Mouse (Mus musculus) 416B (cell line): ENCODE data around the gene Ccdc174.
A peak's percentile ranks its signal among the peaks of the same experiment; 100 is the strongest.
"Not testable (repeated sequence)": the region's sequence is repeated elsewhere in the genome, so short reads cannot be mapped to it uniquely, and the experiment has no call there.

Source experiments
- DNase-seq: peaks from one replicate; pipeline ENCODE4 v3.0.0; 2011; ENCODE audit warnings: low read depth

Gene Ccdc174

DNA sequence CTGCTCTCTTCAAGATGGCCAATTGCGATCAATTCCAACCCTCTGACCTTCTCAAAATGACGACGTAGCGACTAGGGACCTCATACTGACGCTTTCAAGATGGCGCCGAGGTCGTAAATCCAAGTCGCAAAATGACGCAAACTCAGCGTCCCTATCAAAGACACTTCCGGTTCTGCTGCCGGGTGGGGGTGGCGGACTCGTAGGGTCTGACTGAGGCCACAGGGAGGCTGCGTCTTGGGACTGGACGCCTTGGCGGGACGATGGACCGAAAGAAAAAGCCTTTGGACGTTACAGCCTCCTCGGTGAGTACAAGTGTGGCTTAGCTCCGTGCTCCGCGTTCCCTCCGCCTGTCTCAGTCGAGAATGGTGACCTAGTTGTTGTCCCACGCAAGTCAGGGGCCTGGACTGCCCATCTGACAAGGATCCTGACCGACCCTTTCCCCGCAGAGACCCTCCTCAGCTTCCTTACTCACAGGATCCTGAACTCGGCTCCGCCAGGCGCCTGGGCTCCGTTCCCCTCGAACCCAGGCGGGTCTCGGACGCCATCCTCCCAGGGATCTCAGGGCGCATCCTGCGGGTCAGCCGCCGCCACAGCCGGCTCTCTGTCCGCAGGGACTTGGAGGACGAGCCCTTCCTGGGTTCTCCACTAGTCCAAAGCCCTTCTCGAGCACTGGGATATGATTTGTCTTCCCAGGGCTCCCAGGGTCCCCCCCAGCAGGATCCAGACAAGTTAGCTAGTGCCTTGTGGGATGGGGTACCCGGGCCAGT, at the start of gene Ccdc174:
Gene Ccdc174, plus strand, starts transcription at position 169 of the 767 bp plus-strand sequence.
- DNase-seq: peak; percentile 99

DNA sequence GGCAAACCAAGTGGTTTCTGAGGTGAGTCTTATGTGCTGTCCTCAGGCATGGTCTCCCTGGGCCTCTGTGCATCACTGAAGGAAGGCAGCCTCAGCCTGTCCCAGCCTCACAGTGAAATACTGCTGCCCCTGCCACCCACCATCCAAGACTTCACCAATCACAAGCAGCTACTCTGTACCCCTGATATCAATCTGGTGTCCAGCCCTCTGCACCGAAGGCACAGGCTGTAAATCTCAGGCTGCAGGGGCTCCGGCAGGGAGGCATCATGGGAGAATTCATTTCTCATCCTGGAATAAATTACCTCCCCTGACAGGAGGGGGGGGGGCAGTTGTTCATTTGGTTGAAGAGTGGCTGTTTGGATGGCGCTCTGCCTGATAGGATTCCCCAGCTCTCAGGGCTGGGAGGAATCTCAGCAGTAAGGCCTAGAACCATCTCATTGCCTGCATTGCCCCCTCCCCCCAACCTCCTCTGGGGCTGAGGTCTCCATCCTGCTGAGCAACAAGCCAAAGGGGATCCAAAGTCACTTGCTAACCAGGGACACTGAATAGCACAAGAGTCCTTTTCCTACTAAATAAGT, 44.9 kb upstream of the Ccdc174 start:
- no peak for DNase-seq

DNA sequence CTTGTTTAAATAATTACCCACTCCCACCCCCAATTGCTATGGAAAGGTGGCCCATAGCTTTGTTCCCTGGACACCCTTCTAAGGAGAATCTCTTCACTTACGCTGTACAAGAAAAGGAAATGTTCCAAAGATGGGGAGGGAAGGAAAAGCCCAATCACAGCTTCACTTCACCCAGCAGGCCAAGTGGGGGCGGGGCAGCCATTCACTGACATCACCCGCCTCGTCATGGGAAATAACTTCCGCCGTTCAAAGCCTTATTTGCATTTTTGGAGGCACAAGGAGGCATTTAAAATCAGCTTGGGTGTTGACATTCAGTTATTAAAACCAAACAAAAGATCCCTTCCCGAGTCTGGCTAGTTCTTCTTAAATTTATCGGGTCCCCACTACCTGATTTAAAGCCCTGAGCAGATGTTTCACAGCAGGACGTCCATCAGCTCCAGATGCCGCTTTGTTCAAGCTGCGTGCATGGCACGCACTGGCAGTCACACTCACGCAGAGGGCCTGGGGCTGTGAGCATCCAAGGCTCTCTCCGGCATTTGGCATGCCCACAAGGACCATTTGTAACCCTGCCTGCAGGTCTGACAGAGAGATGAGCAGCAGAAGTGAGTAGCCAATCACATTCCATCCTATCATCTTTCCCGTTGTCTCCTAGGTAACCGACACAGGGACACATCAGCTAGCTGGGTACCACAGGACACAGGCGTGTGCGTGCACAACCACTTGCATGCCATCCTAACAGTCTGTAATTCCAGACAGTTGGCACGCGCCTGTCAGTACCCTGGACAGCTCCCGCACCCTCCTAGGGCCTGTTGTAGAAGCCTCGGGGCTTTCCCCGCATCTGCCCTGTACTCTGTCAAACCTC, 38.6 kb upstream of the Ccdc174 start:
- peak; percentile 32 for DNase-seq

DNA sequence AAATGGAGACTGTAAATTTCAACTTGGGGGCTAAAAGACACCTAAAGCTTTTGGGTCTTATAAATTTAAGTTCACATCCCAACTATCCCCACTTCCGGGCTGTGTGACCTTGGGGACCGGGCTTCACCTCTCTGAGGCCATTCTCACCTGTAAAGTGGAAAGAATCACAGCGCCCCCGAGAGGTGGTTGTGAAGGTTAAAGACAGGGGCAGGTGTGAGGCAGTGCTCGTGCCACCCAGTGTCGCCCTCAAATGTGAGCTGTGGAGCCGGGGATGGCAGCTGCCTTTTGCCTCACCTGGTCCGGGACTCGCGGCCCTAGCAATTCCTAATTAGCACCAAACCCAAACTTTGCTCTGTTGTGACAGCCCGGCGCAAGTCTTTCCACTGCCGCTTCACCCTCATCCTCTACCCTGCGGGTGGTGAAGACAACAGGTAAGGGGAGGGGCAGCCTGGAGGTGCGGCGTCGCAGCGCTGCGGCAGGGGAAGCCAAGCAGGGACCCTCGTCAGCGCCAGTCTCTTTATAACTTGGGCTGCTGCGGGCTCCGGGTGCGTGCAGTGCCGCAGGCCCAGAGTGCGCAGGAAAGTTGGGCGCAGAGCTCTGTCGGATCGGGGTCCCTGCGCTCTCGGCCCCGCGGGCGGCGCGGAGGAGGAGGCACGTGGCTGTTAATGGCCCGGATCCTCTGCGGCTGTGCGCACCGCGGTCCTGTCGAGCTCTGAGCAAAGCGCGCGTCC, 34.8 kb upstream of the Ccdc174 start:
- no peak for DNase-seq

DNA sequence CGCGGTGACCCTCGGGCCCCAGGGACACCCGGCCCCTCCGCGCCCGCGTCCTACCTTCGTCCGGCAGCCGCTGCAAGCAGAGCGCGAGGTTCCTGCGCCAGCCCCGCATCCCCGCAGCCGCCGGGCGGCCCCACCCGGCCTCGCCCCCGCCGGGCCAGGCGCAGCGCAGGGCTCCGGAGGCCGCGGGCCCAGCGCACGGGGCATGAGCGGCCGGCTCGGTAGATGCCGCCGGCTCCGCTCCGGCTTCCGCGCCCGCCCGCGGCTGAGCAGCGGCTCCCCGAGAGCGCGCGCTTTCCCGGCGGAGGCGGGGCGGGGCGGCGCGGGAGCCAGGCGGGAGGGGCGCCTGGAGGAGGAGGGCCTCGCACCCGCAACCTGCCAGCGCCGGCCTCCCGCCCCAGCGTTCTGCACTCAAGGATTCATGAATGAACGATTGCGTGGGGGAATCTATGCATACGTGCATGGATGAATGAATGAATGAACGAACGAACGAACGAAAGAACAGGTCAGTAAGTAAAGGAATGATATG, 34.2 kb upstream of the Ccdc174 start:
- no peak for DNase-seq

DNA sequence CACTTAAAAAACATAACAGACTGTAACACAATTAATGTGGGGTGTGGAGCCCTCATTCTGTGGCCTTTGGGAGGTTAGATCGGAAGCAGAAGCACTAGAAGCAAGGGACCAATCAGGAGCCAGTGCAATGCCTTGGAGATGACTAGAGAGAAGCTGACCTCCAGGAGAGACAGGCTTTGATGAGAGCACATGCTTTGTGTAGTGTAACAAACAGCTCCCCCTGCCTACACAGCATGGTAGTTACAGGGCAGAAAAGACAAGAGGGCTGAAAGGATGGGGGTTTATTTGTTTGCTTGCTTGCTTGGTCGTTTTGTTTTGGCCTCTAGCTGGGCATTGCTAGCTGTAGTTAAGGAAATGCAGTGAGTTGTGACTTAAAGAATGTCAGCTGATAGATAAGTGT, 25.3 kb upstream of the Ccdc174 start:
- peak; percentile 62 for DNase-seq

DNA sequence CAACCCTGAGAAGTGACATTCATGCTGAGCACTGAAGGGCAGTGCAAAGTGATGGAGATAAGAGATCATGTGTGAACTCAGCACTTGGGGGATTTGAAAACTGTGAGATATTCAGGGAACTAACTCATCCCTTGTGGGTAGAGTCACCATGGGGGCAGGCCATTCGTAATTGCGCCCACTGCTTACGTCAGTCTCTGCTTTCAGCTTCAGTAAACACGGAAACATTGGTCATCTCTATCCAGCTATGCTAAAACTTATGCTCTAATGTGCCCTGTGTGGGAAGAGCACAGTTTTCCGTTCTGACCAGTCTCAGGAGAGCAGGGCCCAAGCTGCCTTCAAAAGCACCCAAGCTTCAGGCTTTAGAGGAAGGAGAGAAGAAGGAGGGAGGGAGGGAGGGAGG, 19.5 kb upstream of the Ccdc174 start:
- no peak for DNase-seq

DNA sequence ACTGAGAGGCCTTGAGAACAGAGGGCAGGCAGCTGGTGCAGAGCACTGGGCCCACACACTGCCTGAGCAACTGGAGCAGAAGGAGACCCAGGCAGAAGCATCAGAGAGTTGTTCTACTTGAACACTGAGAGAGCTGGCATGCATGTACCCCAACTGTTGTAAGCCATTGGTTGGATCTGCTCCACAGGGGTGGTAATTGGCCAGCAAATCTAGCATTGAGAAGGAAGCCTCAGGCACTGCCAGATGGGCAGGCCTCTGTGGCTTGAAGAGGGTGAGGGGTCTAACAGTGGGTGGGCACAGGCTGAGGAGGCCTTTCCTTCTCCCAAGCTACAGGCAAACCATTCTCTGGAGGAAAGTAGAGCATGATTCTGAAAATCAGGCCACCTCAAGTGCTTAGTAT, 15.0 kb upstream of the Ccdc174 start:
- DNase-seq: no peak

DNA sequence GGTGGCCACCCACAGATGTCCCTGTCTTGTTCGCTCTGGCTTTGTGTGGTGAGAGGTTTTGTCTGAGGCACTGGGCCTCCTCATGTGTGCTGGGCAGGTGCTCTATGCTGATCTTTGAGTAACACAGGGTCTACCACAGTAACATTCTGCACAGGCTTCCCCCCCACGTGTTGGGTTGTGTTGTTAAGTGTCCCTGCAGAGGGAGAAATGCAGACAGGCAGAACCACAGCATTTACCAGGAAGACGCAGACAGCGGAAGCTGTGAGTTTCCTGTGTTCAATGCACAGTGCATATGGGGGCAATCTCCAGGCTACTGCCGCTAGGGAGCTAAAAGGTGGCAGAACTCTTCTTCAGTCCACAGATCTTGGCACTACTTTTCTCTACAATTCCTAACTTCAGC, 13.3 kb upstream of the Ccdc174 start:
- DNase-seq: no peak

DNA sequence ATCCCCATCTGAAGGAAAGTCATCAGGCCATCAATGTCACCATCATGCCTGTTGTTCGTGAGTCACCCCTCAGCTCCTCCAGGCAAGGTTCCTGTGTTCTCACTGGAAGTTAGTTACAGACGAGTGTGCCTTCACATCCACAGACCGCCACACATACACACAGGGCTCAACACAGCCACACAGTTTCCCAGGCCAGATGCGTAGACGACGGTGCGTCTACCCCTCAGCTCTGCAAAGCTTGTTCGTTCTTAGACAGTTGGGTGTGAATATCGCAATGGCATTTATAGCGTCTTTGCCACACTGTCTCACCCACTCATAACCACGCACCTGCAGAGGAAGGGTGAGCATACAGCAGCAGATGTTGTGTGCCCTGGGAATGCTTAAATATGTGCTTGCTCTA, 12.3 kb upstream of the Ccdc174 start:
- peak; percentile 29 for DNase-seq

DNA sequence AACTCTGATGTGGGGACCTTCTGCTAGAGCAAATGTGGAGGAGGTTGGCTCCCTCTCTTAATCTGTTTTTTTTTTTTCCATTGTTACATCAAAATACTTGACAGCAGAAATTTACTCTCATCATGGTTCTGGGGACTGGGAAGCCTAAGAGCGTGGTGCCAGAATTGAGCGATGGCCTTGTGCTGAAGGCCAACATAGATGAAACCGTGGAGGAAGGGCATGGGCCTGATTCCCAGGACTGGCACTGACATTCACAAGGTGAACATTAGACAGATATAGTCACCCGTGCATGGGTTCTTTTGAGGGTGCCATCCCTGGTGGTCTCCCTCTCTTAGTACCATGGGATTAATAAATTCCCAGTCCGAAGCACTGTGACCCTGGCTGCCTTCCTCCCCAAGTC, 9.8 kb upstream of the Ccdc174 start:
- DNase-seq: no peak

DNA sequence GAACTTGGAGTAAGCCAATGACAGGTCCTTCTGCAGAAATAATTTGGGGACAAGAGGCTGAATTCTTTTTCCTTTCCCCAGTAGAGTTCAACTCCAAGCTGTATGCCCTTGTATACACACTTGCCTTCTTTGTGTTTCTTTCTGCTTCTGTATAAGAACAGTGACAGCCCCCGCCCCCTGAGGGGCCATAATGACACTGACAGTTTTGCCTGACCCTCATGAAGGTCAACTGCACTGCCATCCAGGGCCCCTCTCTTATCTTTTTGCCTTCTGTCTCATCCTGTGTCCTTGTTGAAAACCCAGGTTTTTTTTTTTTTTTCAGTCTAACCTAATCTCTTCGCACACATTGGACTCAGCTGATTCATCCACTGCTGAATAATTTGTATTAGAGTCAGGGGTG, 5.1 kb upstream of the Ccdc174 start:
- no peak for DNase-seq

DNA sequence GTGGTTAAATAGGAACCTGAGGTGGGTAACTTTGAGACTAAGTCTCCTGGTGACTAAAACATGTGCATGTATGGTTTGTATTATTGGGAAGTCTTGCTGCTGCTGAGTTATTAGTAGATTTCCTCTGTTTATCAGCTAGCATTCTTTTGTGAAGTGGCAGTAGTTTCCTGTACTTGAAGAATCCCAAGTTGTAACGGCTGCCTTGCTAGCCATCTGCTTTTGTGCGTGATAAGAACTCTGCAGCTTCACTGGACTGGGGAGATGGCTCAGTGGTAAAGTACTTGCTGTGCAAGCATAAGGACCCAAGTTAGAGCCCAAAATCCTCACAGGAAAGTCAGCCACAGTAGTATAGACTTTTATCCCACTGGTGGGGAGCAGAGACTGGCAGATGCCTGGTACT, 6.0 kb downstream of the Ccdc174 start:
- no peak for DNase-seq

DNA sequence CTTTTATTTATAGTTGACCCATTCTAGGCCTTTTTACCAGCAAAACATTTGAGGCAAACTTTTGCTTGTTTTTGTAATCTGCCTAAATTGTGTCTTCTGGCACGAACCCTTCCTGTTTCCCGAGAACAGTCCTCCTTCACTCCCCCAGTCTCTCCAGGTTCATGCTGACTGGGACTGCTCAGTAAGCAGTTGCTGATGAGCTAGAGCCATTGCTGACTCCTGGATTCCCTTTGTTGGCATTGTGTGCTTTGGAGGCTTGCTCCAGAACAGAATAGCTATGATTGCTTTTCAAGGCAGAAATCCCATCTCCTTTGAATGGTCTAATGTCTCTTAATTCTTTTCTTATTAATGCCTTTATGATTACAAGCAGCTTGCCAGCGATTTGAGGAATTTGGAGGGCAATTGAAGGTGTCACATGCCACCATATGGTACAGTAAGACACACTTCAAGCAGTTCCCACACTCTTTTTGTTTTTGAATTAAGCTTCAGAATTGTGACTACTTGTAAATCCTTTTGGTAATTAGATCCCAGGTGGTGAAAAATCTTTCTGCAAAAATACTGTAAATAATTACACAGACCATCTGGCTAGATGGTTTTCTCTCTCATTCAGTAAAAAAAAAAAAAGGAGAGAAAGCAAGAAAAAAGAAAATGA, 11.5 kb downstream of the Ccdc174 start:
- no peak for DNase-seq

DNA sequence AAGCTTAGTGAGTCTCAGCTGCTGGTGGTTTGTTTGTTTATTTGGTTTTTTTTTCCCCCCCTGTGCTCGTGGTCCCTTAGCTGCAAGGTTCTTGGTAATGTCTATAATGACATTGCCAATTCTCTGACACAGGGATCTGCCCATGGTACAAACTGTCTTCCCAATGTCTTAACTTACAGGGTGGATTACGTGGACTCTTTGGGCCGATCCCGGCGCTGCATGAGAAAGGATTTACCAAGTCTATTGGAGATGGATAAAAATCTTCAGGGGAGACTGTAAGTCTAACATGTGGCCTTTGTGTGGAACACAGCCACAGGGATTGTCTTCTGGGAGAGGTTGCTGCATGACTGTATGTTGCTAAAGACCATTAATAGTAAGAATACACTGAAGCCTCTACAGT, 12.8 kb downstream of the Ccdc174 start:
- DNase-seq: no peak

DNA sequence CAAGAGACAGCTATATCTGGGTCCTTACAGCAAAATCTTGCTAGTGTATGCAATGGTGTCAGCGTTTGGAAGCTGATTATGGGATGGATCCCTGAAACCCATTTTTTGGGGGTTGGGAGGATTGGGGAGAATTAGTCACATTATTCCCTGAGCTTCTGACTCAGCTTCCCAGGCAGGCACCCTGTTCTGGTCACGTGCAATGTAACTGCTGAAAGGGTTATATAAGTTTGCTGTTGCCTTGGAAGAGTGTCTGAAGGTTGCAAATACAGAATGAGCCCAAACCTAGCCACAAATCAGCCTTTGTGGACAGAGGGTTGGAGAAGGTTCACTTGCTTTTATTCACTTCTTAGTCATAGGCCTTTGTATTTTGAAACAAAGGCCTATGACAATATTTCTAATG, 13.9 kb downstream of the Ccdc174 start:
- DNase-seq: no peak

DNA sequence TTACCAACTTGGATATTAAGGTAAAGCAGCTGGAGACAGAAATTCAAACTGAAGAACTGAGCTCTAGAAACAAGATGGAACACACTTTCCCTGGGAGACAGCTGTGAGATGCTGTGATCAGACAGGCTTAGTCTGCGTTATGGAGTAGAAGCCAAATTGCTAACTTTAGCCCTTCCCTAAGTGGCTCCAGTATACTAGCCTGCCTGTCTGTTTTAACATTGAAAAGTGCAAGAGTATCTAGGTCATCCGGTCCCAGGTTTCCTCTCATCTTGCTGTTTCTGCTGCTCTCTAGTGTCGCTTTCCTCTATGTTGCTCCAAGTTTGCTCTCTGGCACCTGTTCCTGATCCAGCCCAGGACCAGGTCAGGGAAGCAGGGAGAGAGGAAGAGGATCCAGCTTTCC, 18.9 kb downstream of the Ccdc174 start:
- no peak for DNase-seq

DNA sequence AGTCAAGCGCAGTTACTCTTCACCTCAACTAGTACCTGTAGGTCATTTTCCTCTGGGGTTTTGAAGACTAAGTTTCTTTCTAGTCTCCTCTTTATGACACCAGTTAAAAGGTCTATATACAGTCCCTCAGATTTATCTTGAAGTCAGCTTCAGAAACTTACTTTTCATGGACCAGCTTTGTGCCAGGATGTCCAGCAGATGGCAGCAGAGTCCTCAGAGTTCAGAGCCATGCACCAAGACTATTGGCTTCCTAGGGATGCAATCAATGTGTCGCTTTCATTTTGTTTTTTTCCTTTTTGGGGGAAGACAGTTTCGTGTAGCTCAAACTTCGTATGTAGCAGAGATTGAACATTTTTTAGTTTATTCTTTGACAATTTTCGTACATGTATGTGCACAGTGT, 23.7 kb downstream of the Ccdc174 start:
- DNase-seq: peak; percentile 82

DNA sequence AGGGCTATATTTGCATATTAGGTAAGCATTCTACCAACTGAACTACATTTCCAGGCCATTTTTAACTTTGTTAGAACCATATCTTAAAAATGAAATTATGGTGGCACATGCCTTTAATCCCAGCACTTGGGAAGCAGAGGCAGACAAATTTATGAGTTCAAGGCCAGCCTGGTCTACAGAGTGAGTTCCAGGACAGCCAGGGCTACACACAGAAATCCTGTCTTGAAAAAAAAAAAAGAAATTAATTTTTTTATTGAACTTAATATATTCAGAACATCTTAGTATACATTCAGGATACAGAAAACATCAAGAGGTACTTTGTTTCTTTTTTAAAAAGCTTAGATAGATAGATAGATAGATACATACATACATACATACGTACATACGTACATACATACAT, 24.7 kb downstream of the Ccdc174 start, which contains the start of gene 4930590J08Rik:
Gene 4930590J08Rik, plus strand, starts transcription at position 301 of the 400 bp plus-strand sequence.
- not testable (repeated sequence) for DNase-seq

DNA sequence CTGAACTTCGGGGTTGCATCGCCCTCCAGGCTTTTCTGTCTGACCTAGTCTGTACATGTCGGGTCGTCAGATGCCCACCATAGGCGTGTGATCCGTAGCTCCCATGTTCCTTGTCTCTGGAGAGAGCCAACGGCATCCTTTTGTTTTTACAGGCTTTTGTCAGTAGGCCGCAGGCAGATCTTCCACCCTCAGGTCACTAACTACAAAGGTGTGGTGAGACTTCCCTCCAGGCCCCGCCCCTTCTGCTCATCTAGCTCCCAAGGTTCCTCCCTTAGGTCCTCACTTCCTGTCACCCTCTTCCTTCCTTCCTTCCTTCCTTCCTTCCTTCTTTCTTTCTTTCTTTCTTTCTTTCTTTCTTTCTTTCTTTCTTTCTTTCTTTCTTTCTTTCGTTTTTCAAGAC, 36.2 kb downstream of the Ccdc174 start:
- DNase-seq: no peak

DNA sequence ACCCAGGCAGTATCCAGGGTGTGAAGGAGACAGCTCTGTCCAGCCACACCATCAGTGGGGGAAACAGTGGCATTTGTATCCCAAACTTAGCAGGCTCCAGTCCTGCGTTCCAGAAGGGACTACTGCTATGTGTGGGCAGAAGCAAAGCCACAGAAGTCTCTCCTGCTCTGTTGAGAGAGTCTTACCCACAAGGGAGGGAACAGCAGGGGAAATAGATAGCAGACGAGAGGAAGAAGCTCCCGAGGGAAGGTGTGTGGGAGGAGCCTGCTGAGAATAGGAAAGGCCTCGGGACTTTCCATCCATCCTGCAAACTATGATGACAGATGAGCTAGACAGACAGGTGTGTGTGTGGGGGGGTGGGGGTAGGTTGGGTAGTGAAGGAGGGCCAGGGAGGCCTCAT, 39.4 kb downstream of the Ccdc174 start:
- no peak for DNase-seq
